9 mouse cellular contexts compared by ENCODE assay signal in the genomic region with DNA sequence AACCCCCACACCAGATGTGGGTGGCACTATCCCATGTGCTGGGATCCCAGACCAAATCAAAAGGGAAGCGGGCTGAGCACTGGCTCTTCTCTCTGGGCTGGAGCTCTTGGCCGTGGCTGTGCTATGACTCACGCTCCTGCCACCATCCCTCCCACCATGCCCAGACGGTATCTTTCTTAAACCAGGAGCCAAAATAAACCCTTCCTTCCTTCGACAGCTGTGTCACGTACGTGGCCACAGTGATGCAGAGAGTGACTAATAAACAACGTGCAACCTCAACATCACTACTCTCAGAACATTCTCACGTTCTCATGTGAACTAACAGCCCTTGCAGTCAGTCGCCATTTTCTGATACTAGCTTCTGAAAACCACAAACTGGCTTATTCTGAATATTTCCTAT. TPM values are rescaled to one million over a fixed set of nuclear protein-coding genes. Genes with fewer than 3 reads are reported as not detected.
DNase-seq lines count a peak whose midpoint lies in the region; ATAC-seq and TF ChIP-seq lines count a peak whose summit lies in the region.
"Had no signal": no experiment of that assay in that cellular context is flagged by ENCODE, and none has a peak within 500 bp of the region (broad histone marks: within the 10 kb centered on the region; RNA-seq: fewer than 3 reads in every experiment).

No protein-coding gene starts in this region.

- intact Hi-C loops in heart, adult 2 months (cut with DNase I): no loop called here

- 0 out of 2 replicates have a peak, but pooled peaks have one; percentile 12 for TF ChIP-seq POLR2A in heart, adult 2 months (IDR thresholded peaks at IDR 0.05; ENCODE audit: insufficient read depth, low read depth, low read length)

- peak; percentile 67 for ATAC-seq in Patski
- 0 out of 2 replicates have a peak, but pooled peaks have one; percentile 33 for ATAC-seq in heart, embryonic 12.5 days (ENCODE audit: insufficient number of reproducible peaks, low FRiP score)
- ATAC-seq in monocyte, adult 5-6 weeks (replicated peaks; ENCODE audit: insufficient number of reproducible peaks, low FRiP score, low TSS enrichment, poor library complexity, severe bottlenecking): 0 out of 2 replicates have a peak, but pooled peaks have one; percentile 31
- ATAC-seq in midbrain, embryonic 11.5 days (ENCODE audit: low FRiP score): no peak
- ATAC-seq: midbrain, embryonic 15.5 days had no signal

- H3K4me1 ChIP-seq in heart, adult 2 months (ENCODE audit: control insufficient read depth, insufficient read depth, low read length): peaks cover 4% of the 10 kb centered on the region; the same call in 1 of the 2 replicates
- peaks cover 6% of the 10 kb centered on the region for H3K4me1 ChIP-seq in heart, embryonic 10.5 days
- H3K4me1 ChIP-seq in heart, embryonic 12.5 days (replicated peaks): peaks cover 17% of the 10 kb centered on the region
- H3K4me1 ChIP-seq in midbrain, embryonic 11.5 days (ENCODE audit: control insufficient read depth, insufficient read depth, low read length): no peaks in the 10 kb centered on the region
- H3K4me1 ChIP-seq: midbrain, embryonic 15.5 days had no signal

- no peak overlapping the region for H3K9ac ChIP-seq in heart, adult 2 months (ENCODE audit: low read depth, low read length)
- no peak overlapping the region for H3K9ac ChIP-seq in heart, embryonic 12.5 days
- H3K9ac ChIP-seq in midbrain, embryonic 11.5 days (ENCODE audit: low read length): no peak overlapping the region
- H3K9ac ChIP-seq: midbrain, embryonic 15.5 days had no signal

- TF ChIP-seq CTCF in heart, adult 2 months (IDR thresholded peaks at IDR 0.05): no peak
- no peak for TF ChIP-seq CTCF in Patski (IDR thresholded peaks at IDR 0.05)

- no peak overlapping the region for H3K4me2 ChIP-seq in heart, embryonic 12.5 days
- H3K4me2 ChIP-seq in midbrain, embryonic 11.5 days: no peak overlapping the region
- H3K4me2 ChIP-seq: midbrain, embryonic 15.5 days had no signal

- H3K9me3 ChIP-seq in heart, embryonic 10.5 days: no peaks in the 10 kb centered on the region
- peaks cover 4% of the 10 kb centered on the region; the same call in 1 of the 2 replicates for H3K9me3 ChIP-seq in heart, embryonic 12.5 days (replicated peaks)
- no peaks in the 10 kb centered on the region for H3K9me3 ChIP-seq in midbrain, embryonic 11.5 days (ENCODE audit: control insufficient read depth, low read length)
- H3K9me3 ChIP-seq: midbrain, embryonic 15.5 days had no signal

- POLR2A ChIA-PET in Patski (lab: Charles Lee): interaction anchor here (0.7 kb wide), 1 partner anchor 13 kb away, joined by 3 read pairs; no protein-coding TSS in a partner anchor

- peaks cover 15% of the 10 kb centered on the region for H3K36me3 ChIP-seq in heart, adult 2 months (ENCODE audit: control insufficient read depth, insufficient read depth, low read length)
- H3K36me3 ChIP-seq in heart, embryonic 10.5 days: peaks cover 74% of the 10 kb centered on the region
- peaks cover 54% of the 10 kb centered on the region for H3K36me3 ChIP-seq in heart, embryonic 12.5 days
- H3K36me3 ChIP-seq in midbrain, embryonic 11.5 days (ENCODE audit: control insufficient read depth, insufficient read depth, low read length): no peaks in the 10 kb centered on the region

- CTCF ChIA-PET in Patski (lab: Charles Lee): interaction anchor here (0.9 kb wide), 1 partner anchor 19 kb away, joined by 3 read pairs; no protein-coding TSS in a partner anchor

- no peaks in the 10 kb centered on the region for H3K27me3 ChIP-seq in heart, adult 2 months (ENCODE audit: control insufficient read depth, insufficient read depth, low read length)
- H3K27me3 ChIP-seq in heart, embryonic 10.5 days (ENCODE audit: insufficient read depth, poor library complexity, severe bottlenecking): no peaks in the 10 kb centered on the region
- H3K27me3 ChIP-seq in Patski: no peaks in the 10 kb centered on the region
- H3K27me3 ChIP-seq in heart, embryonic 12.5 days (replicated peaks): no peaks in the 10 kb centered on the region
- no peaks in the 10 kb centered on the region for H3K27me3 ChIP-seq in midbrain, embryonic 11.5 days (ENCODE audit: control insufficient read depth, insufficient read depth, low read length)
- H3K27me3 ChIP-seq: midbrain, embryonic 15.5 days had no signal

- H3K27ac ChIP-seq in heart, adult 2 months: no peak overlapping the region
- no peak overlapping the region for H3K27ac ChIP-seq in heart, embryonic 10.5 days
- no peak overlapping the region for H3K27ac ChIP-seq in heart, embryonic 12.5 days (ENCODE audit: poor library complexity, severe bottlenecking)
- H3K27ac ChIP-seq in midbrain, embryonic 11.5 days (ENCODE audit: low read depth, low read length): no peak overlapping the region
- H3K27ac ChIP-seq: midbrain, embryonic 15.5 days had no signal

- H3K4me3 ChIP-seq in heart, adult 2 months: no peak overlapping the region
- no peak overlapping the region for H3K4me3 ChIP-seq in heart, embryonic 10.5 days
- H3K4me3 ChIP-seq in heart, embryonic 12.5 days: no peak overlapping the region
- no peak overlapping the region for H3K4me3 ChIP-seq in midbrain, embryonic 11.5 days (ENCODE audit: low read depth, low read length)
- H3K4me3 ChIP-seq: midbrain, embryonic 15.5 days had no signal

- in situ Hi-C loops in Patski (cut with MboI; ENCODE audit: low pct_unique_long_range_greater_than_20kb): no loop called here

- DNase-seq in heart, adult 2 months: peak in 1 of 2 experiments; percentile 53
- no peak for DNase-seq in heart, embryonic 10.5 days (ENCODE audit: low spot score)
- DNase-seq in Patski (ENCODE audit: low read depth, low spot score): peak; percentile 46
- no peak for DNase-seq in kidney, postnatal 36 days
- DNase-seq in ovary, postnatal 36 days (ENCODE audit: low spot score): no peak
- DNase-seq in midbrain, embryonic 11.5 days (ENCODE audit: low spot score, missing footprints): no peak

- WGBS in heart, adult 2 months: 13% methylated on average over 10 of the region's 10 CpGs
- WGBS in heart, embryonic 10.5 days: 57% methylated on average over 10 of the region's 10 CpGs
- 49% methylated on average over 10 of the region's 10 CpGs for WGBS in heart, embryonic 12.5 days
- 94% methylated on average over 10 of the region's 10 CpGs for WGBS in midbrain, embryonic 11.5 days

- TF ChIP-seq EP300 in heart, adult 2 months (IDR thresholded peaks at IDR 0.05; ENCODE audit: insufficient read depth, low read depth, low read length): 0 out of 2 replicates have a peak, but pooled peaks have one; percentile 41

- no peaks in the 10 kb centered on the region for H3K79me2 ChIP-seq in heart, adult 2 months (replicated peaks; ENCODE audit: control insufficient read depth, insufficient read depth, low read length)

RNA-seq across cellular contexts. Expression of a gene that starts 38.1 kb away (rescaled TPM):
- 10 to 100 TPM; 17.9 to 20.8 TPM for total RNA-seq in heart, adult 2 months (2021)
- 63.3 and 79.6 TPM in 2 replicates for polyA plus RNA-seq in heart, adult 2 months (2012; rRNA removed)
- polyA plus RNA-seq in heart, embryonic 10.5 days (2016; fragmentation: Nextera tagmentation; extraction: Ambion mirVana): 0.21 and 0.48 TPM in 2 replicates
- polyA plus RNA-seq in Patski (2021): 2.4 TPM
- 0.55 and 0.59 TPM in 2 replicates for polyA plus RNA-seq in heart, embryonic 12.5 days (2016; fragmentation: Nextera tagmentation; extraction: Ambion mirVana)
- 1.8 TPM in 1 of 3 replicates, not detected in the others for total RNA-seq in monocyte, adult 5-6 weeks (2017)
- polyA plus RNA-seq in midbrain, embryonic 11.5 days (2014; fragmentation: Nextera tagmentation; extraction: Ambion mirVana): 0.21 and 0.45 TPM in 2 replicates

Comparison
In these comparisons a context has a peak if more than half of its experiments do, and no peak if none do; other contexts are left out.
1. RNA of a gene that starts 38.1 kb away (polyA plus RNA-seq): 63.3 to 79.6 TPM in heart, adult 2 months; 2.4 TPM in Patski (single experiment), 0.55 to 0.59 TPM in heart, embryonic 12.5 days, 0.21 to 0.45 TPM in midbrain, embryonic 11.5 days and 0.21 to 0.48 TPM in heart, embryonic 10.5 days; every median in the first group is over 10 times any median in the second.